Mouse (Mus musculus): ENCODE measurements around the gene Olfr782. TPM values are rescaled to one million over a fixed set of nuclear protein-coding genes. Genes with fewer than 3 reads are reported as not detected.
"Not testable (repeated sequence)": the region's sequence is repeated elsewhere in the genome, so short reads cannot be mapped to it uniquely, and the experiment has no call there.

Gene Olfr782
- total and polyA plus RNA-seq, 3 experiments = not detected

- H3K27ac ChIP-seq (ENCODE audit: insufficient read depth, low read depth); H3K27me3 ChIP-seq (replicated peaks); in situ Hi-C loops (cut with MboI; ENCODE audit: low pct_ligation_motif_present, low pct_unique_long_range_greater_than_20kb, low sequenced_read_pairs); H3K4me2 ChIP-seq (ENCODE audit: insufficient read depth, low read depth, poor library complexity, severe bottlenecking); H3K4me3 ChIP-seq (replicated peaks in 1 of 3; ENCODE audit: low read depth in 2 of 3, low read length in 2 of 3, poor library complexity in 1 of 3); DNase-seq (ENCODE audit: extremely low read depth); H3K36me3 ChIP-seq (replicated peaks in 1 of 2; ENCODE audit: control insufficient read depth in 1 of 2, insufficient read depth in 1 of 2, low read length in 1 of 2); H3K9me3 ChIP-seq (replicated peaks; ENCODE audit: low read length); dilution Hi-C loops (cut with MboI; ENCODE audit: extremely low pct_ligation_motif_present, extremely low pct_unique_long_range_greater_than_20kb, low sequenced_read_pairs); H3K9ac ChIP-seq (ENCODE audit: insufficient read depth, low read depth); H3K79me2 ChIP-seq (replicated peaks; ENCODE audit: control insufficient read depth, extremely low read depth, insufficient read depth, poor library complexity, severe bottlenecking): not testable (repeated sequence)
- H3K4me1 ChIP-seq (ENCODE audit: control insufficient read depth in 1 of 2, insufficient read depth in 2 of 2) = peaks cover 0 to 13% of the 10 kb centered on the region in 2 experiments; a peak in 2 of 4 replicates
Observed at GRCm38 (mm10) chr10:129356496-129356895, 7.8 kb downstream of the Olfr782 start.

DNA sequence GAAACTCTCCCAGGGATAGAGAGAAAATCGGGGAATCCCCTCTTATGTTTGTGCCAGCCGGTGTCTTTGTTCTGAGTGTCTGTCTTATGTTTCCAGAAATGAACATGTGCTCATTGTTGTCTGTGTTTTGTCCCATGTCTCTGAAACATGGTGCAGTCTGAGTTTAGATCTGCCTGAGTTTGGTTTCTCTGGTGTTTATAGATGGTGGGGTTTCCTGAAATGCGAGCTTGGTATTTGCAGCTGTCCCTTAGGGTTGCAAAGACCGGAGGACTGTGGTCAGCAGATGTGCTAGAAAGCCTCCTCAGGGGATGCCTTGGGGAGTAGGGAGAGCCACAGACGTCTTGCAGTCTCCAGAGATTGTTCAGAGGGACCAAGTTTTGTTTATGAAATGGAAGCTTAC, 8.7 kb downstream of the Olfr782 start:
- DNase-seq (ENCODE audit: extremely low read depth) = peak; percentile 80
- no peaks in the 10 kb centered on the region for H3K36me3 ChIP-seq (replicated peaks in 1 of 2; ENCODE audit: control insufficient read depth in 1 of 2, insufficient read depth in 1 of 2, low read length in 1 of 2)
- no peak overlapping the region for H3K4me3 ChIP-seq (replicated peaks in 1 of 3; ENCODE audit: low read depth in 2 of 3, low read length in 2 of 3, poor library complexity in 1 of 3)
- TF ChIP-seq MYC (IDR thresholded peaks at IDR 0.05; ENCODE audit: low read depth, low read length) (peak; percentile 59), USF1 (IDR thresholded peaks at IDR 0.05; ENCODE audit: low read depth, low read length) (no peak), SIN3A (IDR thresholded peaks at IDR 0.05; ENCODE audit: low read length) (peak; percentile 71), IRF4 (IDR thresholded peaks at IDR 0.05; ENCODE audit: low read depth, low read length) (peak; percentile 67; the same call in 1 of the 2 replicates), BHLHE40 (IDR thresholded peaks at IDR 0.05; ENCODE audit: low read depth, low read length) (peak; percentile 70; the same call in 1 of the 2 replicates), MXI1 (IDR thresholded peaks at IDR 0.05; ENCODE audit: low read depth, low read length) (peak; percentile 54; the same call in 1 of the 2 replicates), ETS1 (conservative IDR thresholded peaks at IDR 0.05; ENCODE audit: low read depth, low read length) (peak; percentile 75), ZMIZ1 (IDR thresholded peaks at IDR 0.05; ENCODE audit: low read depth, low read length) (no peak), JUN (IDR thresholded peaks at IDR 0.05; ENCODE audit: insufficient read depth, low read depth, low read length) (no peak), MAX (IDR thresholded peaks at IDR 0.05; ENCODE audit: low read length) (peak; percentile 68; the same call in 1 of the 2 replicates), TCF12 (IDR thresholded peaks at IDR 0.05; ENCODE audit: low read depth, low read length) (peak; percentile 86), EP300 (IDR thresholded peaks at IDR 0.05; ENCODE audit: low read length) (peak; percentile 69), MEF2A (IDR thresholded peaks at IDR 0.05; ENCODE audit: borderline replicate concordance, low read depth, low read length) (peak; percentile 82)
- no peaks in the 10 kb centered on the region for H3K27me3 ChIP-seq (replicated peaks)
- peak overlapping the region; percentile 77; the same call in 1 of the 2 replicates for H3K4me2 ChIP-seq (ENCODE audit: insufficient read depth, low read depth, poor library complexity, severe bottlenecking)
- no peaks in the 10 kb centered on the region for H3K9me3 ChIP-seq (replicated peaks; ENCODE audit: low read length)
- no peaks in the 10 kb centered on the region for H3K79me2 ChIP-seq (replicated peaks; ENCODE audit: control insufficient read depth, extremely low read depth, insufficient read depth, poor library complexity, severe bottlenecking)
- dilution Hi-C loops (cut with MboI; ENCODE audit: extremely low pct_ligation_motif_present, extremely low pct_unique_long_range_greater_than_20kb, low sequenced_read_pairs) = no loop called here
- no peak overlapping the region for H3K27ac ChIP-seq (ENCODE audit: insufficient read depth, low read depth)
- H3K4me1 ChIP-seq (ENCODE audit: control insufficient read depth in 1 of 2, insufficient read depth in 2 of 2) = peaks cover 0 to 13% of the 10 kb centered on the region in 2 experiments; a peak in 2 of 4 replicates
- H3K9ac ChIP-seq (ENCODE audit: insufficient read depth, low read depth) = no peak overlapping the region
- in situ Hi-C loops (cut with MboI; ENCODE audit: low pct_ligation_motif_present, low pct_unique_long_range_greater_than_20kb, low sequenced_read_pairs) = no loop called here

GRCm38 (mm10) chr10:129374051-129374450, 25.4 kb downstream of the Olfr782 start:
- dilution Hi-C loops (cut with MboI; ENCODE audit: extremely low pct_ligation_motif_present, extremely low pct_unique_long_range_greater_than_20kb, low sequenced_read_pairs); H3K79me2 ChIP-seq (replicated peaks; ENCODE audit: control insufficient read depth, extremely low read depth, insufficient read depth, poor library complexity, severe bottlenecking); H3K4me1 ChIP-seq (ENCODE audit: control insufficient read depth in 1 of 2, insufficient read depth in 2 of 2); H3K9me3 ChIP-seq (replicated peaks; ENCODE audit: low read length); H3K4me2 ChIP-seq (ENCODE audit: insufficient read depth, low read depth, poor library complexity, severe bottlenecking); H3K27me3 ChIP-seq (replicated peaks); H3K4me3 ChIP-seq (replicated peaks in 1 of 3; ENCODE audit: low read depth in 2 of 3, low read length in 2 of 3, poor library complexity in 1 of 3); in situ Hi-C loops (cut with MboI; ENCODE audit: low pct_ligation_motif_present, low pct_unique_long_range_greater_than_20kb, low sequenced_read_pairs); H3K36me3 ChIP-seq (replicated peaks in 1 of 2; ENCODE audit: control insufficient read depth in 1 of 2, insufficient read depth in 1 of 2, low read length in 1 of 2); DNase-seq (ENCODE audit: extremely low read depth); H3K27ac ChIP-seq (ENCODE audit: insufficient read depth, low read depth): not testable (repeated sequence)
- TF ChIP-seq POLR2A (IDR thresholded peaks at IDR 0.05; ENCODE audit: low read depth, low read length) = peak; percentile 57
- TF ChIP-seq TBP (conservative IDR thresholded peaks at IDR 0.05; ENCODE audit: low read depth, low read length) = peak; percentile 62
- peak; percentile 67 for TF ChIP-seq BHLHE40 (IDR thresholded peaks at IDR 0.05; ENCODE audit: low read depth, low read length)
- H3K9ac ChIP-seq (ENCODE audit: insufficient read depth, low read depth) = peak overlapping the region; percentile 59; the same call in 1 of the 2 replicates
